Mouse (Mus musculus) thymus, postnatal 4 days (tissue): Measurements from ENCODE around the gene Numb.
"Not testable (repeated sequence)": the region's sequence is repeated elsewhere in the genome, so short reads cannot be mapped to it uniquely, and the experiment has no call there.

Experiments used
- DNase-seq: peaks from one replicate; pipeline ENCODE4 v3.0.0; 2021

Gene Numb

GRCm38 (mm10) chr12:83921535-83922381 lies at the start of gene Numb:
TSS of gene Numb (minus strand) at chr12:83921934.
- peak; percentile 94 for DNase-seq

DNA sequence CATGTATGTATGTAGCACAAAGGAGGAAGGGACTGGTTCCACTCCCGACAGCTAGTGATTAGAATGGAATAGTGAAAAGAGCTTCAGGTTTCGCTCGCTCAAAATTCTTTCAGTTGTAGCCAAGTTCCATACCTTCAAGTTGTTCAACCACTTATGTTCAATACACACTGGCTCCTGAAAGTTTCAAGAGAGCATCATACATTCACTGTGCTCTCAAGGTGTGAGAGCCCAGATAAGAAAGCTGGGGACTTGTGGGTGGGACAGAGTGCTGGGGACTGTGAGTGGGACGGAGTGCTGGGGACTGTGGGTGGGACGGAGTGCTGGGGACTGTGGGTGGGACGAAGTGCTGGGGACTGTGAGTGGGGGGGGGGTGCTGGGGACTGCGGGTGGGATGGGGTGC lies 43.5 kb upstream of the Numb start:
- DNase-seq, result no peak

DNA sequence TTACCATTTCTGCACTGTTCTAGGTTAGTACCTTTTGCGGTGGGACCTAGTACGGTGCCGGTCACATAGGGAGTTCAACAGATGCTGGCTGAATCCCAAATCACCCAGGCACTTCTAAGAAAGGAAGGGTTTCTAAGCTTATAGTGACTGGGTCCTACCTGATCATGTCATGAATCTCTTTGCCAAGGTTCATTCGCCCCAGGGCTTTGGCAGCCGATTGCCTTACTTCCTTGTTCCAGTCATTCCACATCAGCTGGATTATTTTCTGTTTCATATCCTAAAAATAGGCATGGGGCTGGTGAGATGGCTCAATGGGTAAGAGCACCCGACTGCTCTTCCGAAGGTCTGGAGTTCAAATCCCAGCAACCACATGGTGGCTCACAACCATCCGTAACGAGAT lies 36.5 kb upstream of the Numb start:
- DNase-seq, result no peak

GRCm38 (mm10) chr12:83951711-83952575 lies 30.2 kb upstream of the Numb start:
- no peak for DNase-seq

GRCm38 (mm10) chr12:83950840-83951701 lies 29.3 kb upstream of the Numb start:
- peak; percentile 71 for DNase-seq

DNA sequence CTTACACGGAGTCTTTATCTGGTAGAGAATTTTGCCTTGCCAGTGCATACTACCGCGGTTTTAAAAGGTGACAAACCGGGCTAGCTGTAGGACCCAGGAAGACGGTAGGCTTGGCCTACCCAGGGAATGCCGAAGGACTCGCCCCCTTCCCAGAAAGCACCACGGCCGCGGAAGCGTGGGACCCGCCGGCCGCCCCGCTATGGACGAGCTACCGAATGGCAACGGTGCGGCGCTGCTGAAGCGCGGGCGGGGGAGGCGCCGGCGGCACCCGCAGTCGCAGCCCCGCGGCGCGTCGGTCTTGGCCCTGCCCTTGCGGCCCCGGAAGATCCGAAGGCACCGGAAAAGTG lies 28.7 kb upstream of the Numb start, which contains the start of gene Riox1:
TSS of gene Riox1 (plus strand) at position 116 of the 347 bp plus-strand sequence.
- peak; percentile 84 for DNase-seq

DNA sequence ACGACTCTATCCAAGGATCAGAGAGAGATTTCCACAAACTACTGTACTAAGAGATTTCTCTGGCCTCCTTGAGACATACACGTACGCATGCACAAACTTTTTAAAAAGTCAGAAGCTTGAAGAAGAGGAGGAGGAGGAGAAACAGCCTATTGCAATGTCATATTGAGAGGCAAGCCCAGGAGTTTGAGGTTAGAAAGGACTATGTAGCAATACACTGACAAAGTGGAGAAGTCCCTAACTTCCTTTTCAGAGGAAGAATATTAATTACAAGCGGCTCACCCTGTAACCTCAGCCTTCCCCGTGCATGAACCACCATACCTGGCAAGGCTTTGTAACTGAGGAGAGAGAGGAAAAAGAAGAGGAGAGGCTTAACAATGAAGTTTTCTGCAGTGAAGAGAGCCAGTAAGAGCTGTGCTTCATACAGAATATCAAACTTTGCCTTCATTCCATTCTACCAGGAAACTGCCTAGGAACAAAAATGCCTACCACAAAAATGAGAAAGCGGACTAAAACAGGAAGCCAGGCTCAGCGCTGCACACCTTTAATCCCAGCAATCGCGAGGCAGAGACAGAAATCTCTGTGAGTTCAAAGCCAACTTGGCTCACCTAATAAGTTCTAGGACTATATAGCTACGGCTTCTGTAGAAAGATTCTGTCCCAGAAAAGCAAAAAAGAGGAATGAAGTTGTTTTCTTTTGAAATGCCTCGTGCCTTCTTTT lies 28.2 kb upstream of the Numb start:
- DNase-seq, result peak; percentile 18

DNA sequence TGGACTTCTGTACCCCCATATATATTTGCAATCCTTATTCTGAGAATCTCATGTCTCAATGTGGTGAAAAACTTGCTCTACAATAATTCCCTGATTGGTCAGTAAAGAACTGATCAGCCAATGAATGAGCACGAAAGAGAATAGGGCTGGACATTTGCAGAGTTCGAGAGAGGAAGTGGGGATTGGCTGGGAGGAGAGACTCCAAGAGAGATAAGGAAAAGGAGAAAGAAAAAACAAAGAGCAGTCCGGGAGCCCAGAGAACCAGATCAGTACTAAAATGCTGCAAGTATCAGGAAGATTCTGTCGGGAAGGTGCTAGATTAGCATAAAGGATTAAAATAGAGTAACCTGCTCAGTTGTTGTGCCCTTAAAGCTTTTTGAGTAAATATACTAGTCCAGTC lies 27.3 kb upstream of the Numb start:
- no peak for DNase-seq

- no peak for DNase-seq
These were observed 25.6 kb upstream of the Numb start for GRCm38 (mm10) chr12:83947260-83947811.

DNA sequence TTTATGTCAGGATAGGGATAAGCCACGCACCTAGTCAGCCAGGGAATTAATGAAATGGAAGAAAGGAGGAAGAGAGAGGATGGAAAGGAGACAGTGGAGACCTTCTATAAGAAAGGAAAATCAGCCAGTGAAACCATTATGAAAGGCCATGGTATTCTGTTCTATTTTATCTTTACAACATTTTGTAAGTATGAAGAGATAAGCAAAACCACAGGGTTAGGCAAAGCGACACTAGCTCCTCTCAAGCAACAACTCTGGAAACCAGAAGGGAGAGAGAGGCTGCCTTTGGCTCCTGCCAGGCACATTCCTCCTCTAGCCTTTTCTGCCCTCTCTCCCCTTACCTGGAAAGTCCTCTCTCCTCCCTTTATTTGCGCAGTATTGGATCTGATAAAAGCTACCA lies 20.2 kb upstream of the Numb start:
- DNase-seq, result no peak

DNA sequence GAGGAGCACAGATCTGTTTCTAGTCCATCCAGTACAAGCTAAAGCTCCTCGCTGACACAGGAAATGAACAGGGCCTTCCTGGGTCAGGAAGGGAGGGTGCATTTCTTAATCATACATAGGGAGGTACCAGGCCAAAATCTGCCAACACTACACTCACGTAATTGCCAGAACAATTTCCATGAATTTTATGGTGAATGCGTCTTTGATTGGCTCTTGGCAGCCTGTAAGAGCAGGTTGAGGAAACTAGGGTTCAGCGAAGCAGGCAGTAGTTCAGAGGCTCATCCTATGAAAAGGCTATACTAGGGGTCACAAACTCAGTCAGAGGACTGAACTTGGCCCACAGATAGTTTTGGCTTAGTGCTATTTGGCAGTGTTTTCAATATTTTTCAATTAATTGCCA lies 18.3 kb upstream of the Numb start:
- DNase-seq, result no peak

DNA sequence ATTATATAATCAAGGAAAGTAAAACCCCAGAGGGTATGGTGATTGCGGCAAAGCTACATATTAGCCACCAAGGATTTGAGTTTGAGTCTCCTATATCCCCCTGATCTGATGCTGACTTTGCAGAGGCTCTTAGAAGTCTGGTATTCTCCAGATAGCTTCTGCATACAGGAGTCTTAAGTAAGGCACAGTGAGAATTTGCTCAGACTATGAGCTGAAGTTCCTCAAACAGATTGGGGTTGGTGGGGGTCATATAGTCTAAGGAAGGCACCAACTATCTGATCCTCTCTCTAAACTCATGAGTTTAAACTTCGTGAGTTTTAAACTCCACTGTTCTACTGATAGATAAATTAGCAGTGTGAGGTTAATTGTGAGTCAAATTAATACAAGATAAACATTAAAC lies 17.6 kb upstream of the Numb start:
- no peak for DNase-seq

DNA sequence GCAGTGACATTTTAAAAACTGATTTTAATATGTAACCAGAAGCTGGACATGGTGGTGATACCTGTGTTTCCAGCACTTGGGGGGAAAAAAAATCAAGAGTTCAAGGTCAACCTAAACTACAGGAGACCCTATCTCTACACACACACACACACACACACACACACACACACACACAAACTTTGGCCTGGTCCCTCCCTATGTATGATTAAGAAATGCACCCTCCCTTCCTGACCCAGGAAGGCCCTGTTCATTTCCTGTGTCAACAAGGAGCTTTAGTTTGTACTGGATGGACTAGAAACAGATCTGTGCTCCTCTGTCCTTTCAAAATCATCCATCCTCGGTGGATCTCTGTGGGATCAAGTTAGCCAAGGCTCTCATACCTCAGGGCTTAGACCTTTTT lies 16.9 kb upstream of the Numb start:
- not testable (repeated sequence) for DNase-seq

- DNase-seq, result no peak
These were observed 15.9 kb upstream of the Numb start for GRCm38 (mm10) chr12:83937600-83937999.

DNA sequence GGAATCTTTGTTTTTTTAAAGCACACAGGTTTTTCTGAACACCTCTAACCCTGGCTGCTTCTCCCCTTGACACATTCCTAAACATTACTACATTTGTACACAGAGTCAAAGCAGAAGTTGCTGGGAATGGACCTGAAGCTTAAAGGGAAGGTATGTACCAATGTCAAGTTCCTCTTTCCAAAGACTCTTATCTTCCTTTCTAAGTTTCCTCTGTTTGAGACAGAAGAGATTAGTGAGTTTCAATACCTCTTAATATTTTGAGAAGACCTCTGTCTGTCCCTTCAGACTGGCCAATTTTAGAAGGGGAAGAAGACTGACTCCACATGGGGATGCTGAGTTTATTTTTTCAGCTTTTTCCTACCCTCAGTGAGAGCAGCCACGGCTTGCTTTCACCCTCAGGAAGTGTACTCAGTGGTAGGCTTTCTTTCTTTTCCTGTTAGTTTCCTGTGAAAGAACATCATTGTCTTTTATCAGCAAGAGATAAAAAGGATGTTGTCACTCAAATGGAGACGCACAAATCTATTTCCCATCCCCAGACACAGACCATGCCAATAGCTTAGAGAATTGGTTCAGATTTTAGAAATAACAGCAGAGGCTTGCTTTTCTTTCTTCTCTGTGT lies 7.6 kb upstream of the Numb start:
- no peak for DNase-seq

DNA sequence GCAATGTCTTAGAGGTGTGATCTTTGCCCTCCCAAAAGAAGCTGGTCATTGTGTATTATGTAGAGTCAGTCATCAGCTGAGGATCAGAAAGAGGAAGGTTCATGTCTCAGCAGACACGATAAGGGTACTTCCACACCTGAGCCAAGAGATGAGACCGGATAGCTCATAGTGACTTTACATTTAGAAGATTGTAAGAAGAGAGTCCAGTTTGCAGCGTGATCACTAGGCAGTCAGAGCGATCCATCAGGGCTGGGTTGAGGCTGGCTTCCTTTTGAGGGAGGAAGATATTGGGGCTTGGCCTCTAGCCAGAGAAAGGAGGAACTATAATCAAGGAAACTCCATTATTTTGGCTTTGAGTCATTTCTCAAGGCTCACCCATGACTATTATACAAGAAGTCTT lies 6.0 kb upstream of the Numb start:
- DNase-seq, result no peak

GRCm38 (mm10) chr12:83926061-83926460 lies 4.3 kb upstream of the Numb start:
- DNase-seq, result no peak

DNA sequence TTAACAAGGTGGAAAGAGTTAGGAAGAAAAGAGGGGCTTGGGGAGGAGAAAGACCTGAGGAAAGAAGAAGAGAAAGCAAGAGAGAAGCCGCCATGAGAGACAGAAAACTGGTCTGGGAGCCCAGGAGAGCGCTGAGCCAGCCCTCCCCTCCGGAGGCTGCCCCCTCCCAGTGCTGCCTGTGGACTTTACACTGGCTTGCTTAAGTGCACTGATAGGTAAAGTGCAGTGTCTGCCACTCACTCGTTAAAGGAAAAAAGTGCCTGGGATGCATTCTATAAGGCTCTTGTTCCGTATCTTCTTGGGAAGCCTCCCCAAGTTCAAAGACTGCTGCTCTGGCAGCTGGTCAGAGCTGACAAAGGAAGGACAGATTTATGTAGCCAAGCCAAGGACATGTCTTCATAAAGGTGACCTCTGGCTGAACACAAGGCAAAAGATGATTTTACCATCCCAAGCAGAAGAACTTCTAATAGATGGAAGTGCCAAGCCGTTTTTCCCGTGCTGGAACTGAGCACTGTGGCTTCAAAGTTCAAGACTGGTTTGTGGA lies 3.5 kb upstream of the Numb start:
- DNase-seq, result no peak

- no peak for DNase-seq
These were observed 2.6 kb upstream of the Numb start for GRCm38 (mm10) chr12:83924332-83924731.

- DNase-seq, result no peak
These were observed 1.7 kb upstream of the Numb start for GRCm38 (mm10) chr12:83923486-83923859.

DNA sequence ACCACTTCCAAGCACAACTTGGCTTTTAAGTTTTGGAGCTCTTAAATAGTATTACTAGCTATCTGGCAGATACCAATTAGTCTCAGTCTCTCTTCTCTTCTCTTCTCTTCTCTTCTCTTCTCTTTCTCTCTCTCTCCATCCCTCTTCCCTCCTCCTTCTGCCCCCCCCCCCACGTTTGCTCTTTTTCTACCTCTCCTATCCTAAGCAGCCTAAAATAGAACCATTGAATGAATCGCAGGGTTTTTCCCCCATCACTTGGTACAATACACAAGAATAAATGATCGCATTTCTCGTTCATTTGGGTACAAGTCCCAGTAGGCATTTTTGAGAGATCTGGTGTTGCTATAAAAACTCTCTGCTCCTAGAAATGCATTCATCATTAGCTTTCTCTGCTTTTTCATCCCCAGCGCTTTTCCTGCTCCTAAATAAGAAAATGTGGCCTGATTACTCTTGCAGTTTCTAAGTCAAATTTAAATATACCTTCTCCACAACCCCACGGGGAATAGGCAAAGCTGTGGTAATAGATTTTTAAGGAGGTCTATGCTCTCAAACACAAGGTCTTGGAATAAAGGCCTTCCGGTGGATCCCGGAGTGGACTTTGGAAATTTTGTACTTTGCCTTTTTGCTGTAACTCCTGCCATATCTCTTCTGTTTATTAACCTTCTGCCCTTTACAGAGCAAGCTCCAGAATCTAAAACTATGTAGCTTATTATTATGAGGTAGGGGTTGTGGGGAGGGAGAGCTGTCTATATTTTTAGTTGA lies 1.2 kb upstream of the Numb start:
- DNase-seq, result no peak
